Mouse (Mus musculus): ENCODE results near the gene Asic2.

DNA sequence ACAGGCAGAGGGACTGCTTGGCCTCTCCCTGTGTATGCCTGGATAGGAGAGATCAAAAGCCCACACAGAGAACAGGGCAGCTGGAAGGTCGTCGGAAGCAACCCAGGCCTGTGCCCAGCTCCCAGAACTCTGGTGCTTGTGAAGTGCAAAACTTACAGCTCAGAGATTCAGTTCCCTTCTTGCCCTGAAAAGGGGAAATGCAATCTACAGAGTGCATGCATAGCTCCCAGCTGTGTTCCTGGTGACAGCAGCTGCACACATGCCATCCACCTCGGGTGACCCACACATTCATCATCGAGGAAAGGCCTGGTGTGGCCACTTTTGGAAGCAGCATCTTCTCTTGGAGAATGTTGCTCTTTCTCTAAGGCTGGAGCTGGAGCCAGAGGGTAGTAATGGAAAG, 13.9 kb downstream of the Asic2 start:
- TF ChIP-seq CTCF (conservative IDR thresholded peaks at IDR 0.05; ENCODE audit: low read length) (no peak), NANOG (IDR thresholded peaks at IDR 0.05; ENCODE audit: borderline replicate concordance, low read length) (no peak), POU5F1 (IDR thresholded peaks at IDR 0.05; ENCODE audit: borderline replicate concordance, low read length) (no peak)

Measured in E14TG2a.4 (cell line).